Mouse (Mus musculus): ENCODE measurements around the gene Katnb1. TPM values are rescaled to one million over a fixed set of nuclear protein-coding genes. Genes with fewer than 3 reads are reported as not detected.
A peak's percentile ranks its signal among the peaks of the same experiment; 100 is the strongest.

Gene Katnb1
- total RNA-seq (2021): 1 to 10 TPM; 5.6 to 7.3 TPM
- long read RNA-seq, experiment 1, transcript Katnb1-201 (20 exons, 3,777 nt): major isoform, 7 of 13 reads
- long read RNA-seq, experiment 1, partial matches to known transcripts: 4 of 13 reads
- long read RNA-seq, experiment 1, other reads (novel, unspliced or antisense): 2 of 13 reads
- long read RNA-seq, experiment 2, transcript Katnb1-201 (20 exons, 3,777 nt): major isoform, 12 of 17 reads
- long read RNA-seq, experiment 2, partial matches to known transcripts: 2 of 17 reads
- long read RNA-seq, experiment 2, other reads (novel, unspliced or antisense): 3 of 17 reads

- peak; percentile 99 for DNase-seq
Measured at GRCm38 (mm10) chr8:95080381-95081341, at the start of gene Katnb1. Katnb1 (plus strand) TSS chr8:95081186.

DNA sequence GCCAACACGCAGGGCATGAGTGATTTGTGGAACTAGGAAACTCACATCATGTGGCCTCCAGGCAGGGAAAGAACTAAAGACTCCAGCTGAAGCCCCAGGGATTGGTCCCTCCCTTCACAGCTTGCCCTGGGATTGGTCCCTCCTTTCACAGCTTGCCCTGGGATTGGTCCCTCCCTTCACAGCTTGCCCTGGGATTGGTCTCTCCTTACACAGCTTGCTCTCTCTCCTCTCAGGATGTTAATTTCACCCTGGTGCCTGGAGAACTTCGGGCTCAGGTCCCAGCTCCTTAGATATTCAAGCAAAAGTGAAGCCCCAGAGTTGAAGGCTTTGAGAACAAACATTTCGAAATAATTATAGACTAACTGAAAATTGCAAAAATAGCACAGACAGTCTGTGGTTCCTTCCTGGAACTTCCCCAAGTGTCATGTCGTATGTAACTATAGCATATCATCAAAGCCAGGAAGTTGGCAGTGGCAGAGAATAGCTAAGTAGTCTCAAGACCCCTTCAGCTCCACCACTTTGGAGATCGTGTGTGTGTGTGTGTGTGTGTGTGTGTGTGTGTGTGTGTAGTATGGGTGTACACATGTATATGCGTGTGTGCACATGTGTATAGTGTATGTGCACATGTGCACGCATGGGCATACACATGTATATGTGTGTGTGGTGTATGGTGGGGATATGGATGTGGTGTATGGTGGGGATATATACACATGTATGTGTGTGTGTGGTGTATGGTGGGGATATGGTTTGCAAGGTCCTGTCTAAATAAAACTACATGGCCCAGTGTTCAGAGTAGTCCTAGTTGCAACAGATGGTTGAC, 43.7 kb upstream of the Katnb1 start:
- DNase-seq: peak; percentile 47

DNA sequence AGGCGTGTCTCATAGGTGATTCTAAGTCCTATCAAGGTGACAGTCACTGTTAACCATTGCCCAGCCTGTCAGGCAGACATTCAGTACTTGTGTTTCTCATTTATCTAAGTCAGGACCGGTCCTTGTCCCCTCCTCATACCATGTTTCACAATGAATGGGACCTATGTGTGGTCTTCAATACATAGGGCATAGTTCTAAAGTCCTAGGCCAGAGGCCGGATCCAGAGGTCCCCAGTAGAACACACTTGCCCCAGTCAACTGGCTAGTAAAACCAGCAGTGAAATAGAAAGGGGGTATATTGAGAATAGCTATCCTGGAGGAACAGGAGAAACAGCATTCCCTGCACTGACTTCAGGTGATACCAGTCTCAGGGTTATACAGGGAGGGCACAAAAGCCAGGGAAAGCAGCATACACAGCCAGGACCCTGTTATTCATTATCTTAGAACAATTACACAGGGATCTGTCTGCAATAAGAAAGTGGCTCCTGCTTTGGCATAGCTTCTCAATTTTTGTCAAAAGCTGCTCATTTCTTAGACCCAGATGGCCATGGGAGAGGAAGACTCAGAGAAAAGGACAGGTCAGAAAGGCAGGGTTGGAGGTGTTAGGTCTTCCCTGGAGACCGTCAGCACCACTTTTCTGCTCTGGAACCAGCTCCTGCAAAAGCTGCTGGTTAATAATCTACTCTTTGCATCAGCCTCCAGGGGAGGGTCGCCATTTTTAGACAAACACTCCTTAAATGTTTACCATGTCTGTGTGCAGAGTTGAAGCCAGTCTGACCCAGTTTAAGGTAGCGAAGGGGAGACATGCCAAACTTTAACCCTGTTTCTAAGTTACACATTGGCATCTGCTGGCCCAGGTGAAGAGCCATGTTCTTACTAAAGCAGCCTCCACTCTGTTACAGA, 38.9 kb upstream of the Katnb1 start:
- no peak for DNase-seq

GRCm38 (mm10) chr8:95044811-95045210, 36.2 kb upstream of the Katnb1 start:
- no peak for DNase-seq

DNA sequence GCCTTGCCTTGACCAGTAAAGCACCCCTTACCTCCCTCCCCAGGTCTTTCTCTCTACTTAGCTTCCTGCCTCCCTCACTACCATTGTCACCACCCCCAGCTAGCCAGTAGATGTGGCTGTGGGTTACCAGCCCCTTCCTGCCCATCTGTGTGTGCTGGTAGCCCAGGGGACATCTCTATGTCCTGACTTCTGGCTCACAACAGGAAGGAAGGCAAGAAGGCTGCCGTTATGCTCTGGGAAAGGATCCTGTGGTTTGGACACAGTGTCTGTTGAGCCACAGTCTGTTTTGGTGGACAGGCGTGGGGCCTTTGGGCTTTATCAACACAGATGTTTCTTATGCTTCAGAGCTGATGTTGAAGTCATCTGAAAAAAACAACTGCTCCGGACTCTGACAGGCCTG, 34.0 kb upstream of the Katnb1 start:
- DNase-seq: no peak

GRCm38 (mm10) chr8:95047884-95048680, 32.9 kb upstream of the Katnb1 start:
- no peak for DNase-seq

- DNase-seq: no peak
Measured at GRCm38 (mm10) chr8:95049636-95050035, 31.4 kb upstream of the Katnb1 start.

DNA sequence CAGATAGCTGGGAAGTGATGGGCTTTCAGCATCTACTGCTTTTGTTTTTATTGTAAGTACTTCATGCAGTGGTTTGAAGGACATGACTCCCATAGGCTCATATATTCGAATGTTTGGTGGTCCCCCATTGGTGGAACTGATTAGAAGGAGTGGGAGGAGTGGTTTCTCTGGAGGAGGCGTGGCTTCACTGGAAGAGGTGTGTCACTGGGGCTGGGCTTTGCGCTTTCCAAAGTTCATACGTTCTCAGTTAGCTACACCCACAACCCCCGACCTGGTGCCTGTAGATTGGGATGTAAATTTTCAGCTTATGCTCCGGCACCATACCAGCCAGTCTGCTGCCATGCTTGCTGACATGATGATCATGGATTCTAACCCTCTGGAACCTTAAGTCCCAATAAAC, 26.5 kb upstream of the Katnb1 start:
- DNase-seq: no peak

GRCm38 (mm10) chr8:95054927-95055510, 26.0 kb upstream of the Katnb1 start, which contains the start of gene Drc7:
Drc7 (plus strand) TSS chr8:95055103.
- no peak for DNase-seq

GRCm38 (mm10) chr8:95056414-95056813, 24.6 kb upstream of the Katnb1 start:
- DNase-seq: no peak

DNA sequence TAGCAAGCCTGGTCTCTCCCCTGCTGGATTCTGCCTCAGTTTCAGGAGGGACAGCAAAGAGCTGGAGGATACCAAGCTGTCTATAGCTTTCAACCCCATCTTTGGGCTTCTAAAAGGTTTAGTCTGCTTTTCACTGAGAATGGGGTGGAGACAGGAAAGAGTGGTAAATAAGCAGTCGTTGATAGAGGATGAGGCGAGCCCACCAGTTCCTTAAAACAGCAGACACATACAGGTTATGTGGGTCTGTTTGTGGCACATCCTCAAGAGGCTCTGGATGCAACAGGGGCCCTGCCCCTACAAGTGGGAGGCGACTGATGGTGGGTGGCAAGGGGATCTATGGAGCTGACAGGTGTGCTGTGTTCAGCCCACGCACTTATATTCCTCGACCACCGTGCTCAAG, 22.3 kb upstream of the Katnb1 start:
- no peak for DNase-seq

GRCm38 (mm10) chr8:95059812-95060533, 21.0 kb upstream of the Katnb1 start:
- no peak for DNase-seq

GRCm38 (mm10) chr8:95064531-95064930, 16.5 kb upstream of the Katnb1 start:
- no peak for DNase-seq

DNA sequence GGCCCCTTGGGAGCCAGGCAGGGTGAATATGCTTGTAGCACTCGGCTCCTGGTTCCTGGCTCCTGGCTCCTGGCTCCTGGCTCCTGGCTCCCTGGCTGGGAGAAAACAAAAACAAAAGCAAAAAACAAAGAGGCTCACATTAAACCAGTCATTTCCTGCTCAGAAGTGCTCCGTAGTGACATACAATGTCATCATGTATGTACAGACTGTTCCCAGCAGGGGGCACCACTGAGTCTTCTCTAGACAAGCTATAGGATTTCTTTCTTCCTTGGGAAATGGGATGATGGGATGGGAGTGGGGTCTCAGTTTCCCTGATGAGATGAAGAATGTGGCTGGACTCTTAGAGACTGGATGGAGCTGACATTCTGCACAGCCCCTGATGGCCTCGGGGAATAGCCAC, 13.4 kb upstream of the Katnb1 start:
- DNase-seq: no peak

GRCm38 (mm10) chr8:95075504-95075903, 5.5 kb upstream of the Katnb1 start:
- DNase-seq: no peak

DNA sequence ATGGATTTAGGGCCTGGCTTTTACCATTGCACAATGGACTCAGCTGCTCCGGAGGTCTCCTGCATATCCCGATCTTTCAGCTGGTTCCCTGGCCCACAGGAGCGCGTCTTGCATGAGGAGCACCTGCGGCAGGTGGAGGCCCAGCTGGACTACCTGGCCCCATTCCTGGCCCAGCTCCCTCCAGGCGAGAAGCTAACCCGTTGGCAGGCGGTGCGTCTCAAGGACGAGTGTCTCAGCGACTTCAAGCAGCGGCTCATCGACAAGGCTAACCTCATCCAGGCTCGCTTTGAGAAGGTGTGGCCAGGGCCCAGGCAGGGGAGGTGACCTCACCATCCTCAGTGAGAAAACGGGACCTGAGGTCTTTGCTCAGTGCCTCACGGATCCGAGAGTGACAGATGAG, 4.8 kb upstream of the Katnb1 start:
- no peak for DNase-seq

DNA sequence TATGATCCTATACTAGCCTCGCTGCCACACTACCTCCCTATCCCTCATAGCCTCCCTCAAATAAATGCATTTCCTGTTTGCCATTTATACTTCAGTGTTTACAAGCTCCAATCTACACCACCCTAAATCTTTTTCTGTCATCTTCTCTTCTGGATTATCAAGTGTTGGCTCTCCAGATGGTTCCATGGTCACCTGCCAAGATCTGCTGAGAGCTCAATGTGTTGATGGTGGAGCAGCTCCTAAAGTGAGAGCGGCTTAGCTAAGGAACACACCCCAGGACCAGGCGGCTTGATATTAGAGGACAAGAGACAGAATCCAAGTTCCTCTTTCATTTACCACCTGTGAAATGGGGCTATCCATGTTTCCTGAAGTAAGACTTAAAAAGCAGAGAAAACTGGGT, 2.9 kb upstream of the Katnb1 start:
- DNase-seq: no peak

- DNase-seq: no peak
Measured at GRCm38 (mm10) chr8:95079305-95079704, 1.7 kb upstream of the Katnb1 start.

DNA sequence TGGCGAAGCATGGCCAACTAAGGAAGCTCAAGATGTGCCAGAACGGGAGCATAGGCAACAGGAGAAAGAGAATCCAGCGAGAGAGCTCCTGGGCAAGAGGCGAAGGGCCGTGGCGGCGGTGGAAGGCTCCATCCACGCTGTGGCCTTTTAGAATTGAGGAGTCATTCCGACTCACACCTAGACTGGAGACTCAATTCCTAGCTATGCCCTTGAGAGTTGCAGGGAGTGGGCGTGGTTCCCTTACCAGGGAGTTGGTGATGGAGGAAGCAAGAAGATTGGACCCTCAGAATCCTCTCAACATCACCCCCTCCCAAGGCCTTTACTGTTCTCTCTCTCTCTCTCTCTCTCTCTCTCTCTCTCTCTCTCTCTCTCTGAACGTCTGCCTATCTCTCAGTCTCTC, 664 bp downstream of the Katnb1 start:
- no peak for DNase-seq
